Mouse (Mus musculus) limb, embryonic 14.5 days (tissue): ENCODE measurements around the gene Eif4e1b. TPM values are rescaled to one million over a fixed set of nuclear protein-coding genes. Genes with fewer than 3 reads are reported as not detected.

ENCODE experiments used
- ATAC-seq: fragments of 200-750 bp; cut with Nextera tagmentation; 2 replicates; pipeline ENCODE4 v1.8.0; 2017; ENCODE audit warnings: low read depth, moderate number of reproducible peaks, moderate TSS enrichment; ENCODE audit not compliant: low FRiP score
- DNase-seq: peaks from one replicate; pipeline ENCODE4 v3.0.0-alpha.2; 2015; ENCODE audit warnings: low spot score
- H3K27ac ChIP-seq: fragments of 300-500 bp; sonication (generic); replicated peaks from 2 replicates; pipeline ENCODE4 v1.5.1; 2014; ENCODE audit warnings: low read depth, mild to moderate bottlenecking, low read length, moderate library complexity, mixed read lengths
- H3K27me3 ChIP-seq: fragments of 300-500 bp; sonication (generic); 2 replicates; pipeline ENCODE4 v1.6.1; 2014; ENCODE audit warnings: low read length, mixed read lengths; ENCODE audit not compliant: control insufficient read depth, insufficient read depth
- H3K36me3 ChIP-seq: fragments of 300-500 bp; sonication (generic); 2 replicates; pipeline ENCODE4 v1.6.1; 2014; ENCODE audit warnings: mild to moderate bottlenecking, low read length, moderate library complexity, mixed read lengths; ENCODE audit not compliant: control insufficient read depth, insufficient read depth
- H3K4me1 ChIP-seq: fragments of 300-500 bp; sonication (generic); 2 replicates; pipeline ENCODE4 v1.6.1; 2014; ENCODE audit warnings: antibody characterized with exemption, low read length, mixed read lengths; ENCODE audit not compliant: control insufficient read depth, insufficient read depth
- H3K4me2 ChIP-seq: fragments of 300-500 bp; sonication (generic); replicated peaks from 2 replicates; pipeline ENCODE4 v1.6.1; 2014; ENCODE audit warnings: low read depth, mild to moderate bottlenecking, low read length, moderate library complexity; ENCODE audit not compliant: severe bottlenecking
- H3K4me3 ChIP-seq: fragments of 300-500 bp; sonication (generic); replicated peaks from 2 replicates; pipeline ENCODE4 v1.5.1; 2014; ENCODE audit warnings: low read length
- H3K9ac ChIP-seq: fragments of 300-500 bp; sonication (generic); 2 replicates; pipeline ENCODE4 v1.6.1; 2014; ENCODE audit warnings: mild to moderate bottlenecking, low read depth, low read length, moderate library complexity; ENCODE audit not compliant: severe bottlenecking
- H3K9me3 ChIP-seq: fragments of 300-500 bp; sonication (generic); 2 replicates; pipeline ENCODE4 v1.6.1; 2016; ENCODE audit warnings: low read length; ENCODE audit not compliant: control insufficient read depth
- POLR2A ChIP-seq: fragments of 200-500 bp; IDR thresholded peaks from 2 replicates; pipeline ENCODE4 v1.8.0; 2012; ENCODE audit warnings: inconsistent platforms, mild to moderate bottlenecking, moderate library complexity, borderline replicate concordance; ENCODE audit not compliant: insufficient read depth, insufficient read length; ENCODE audit errors: extremely low read depth
- WGBS: fragments of 180-500 bp; shearing (Covaris S2); extraction: QIAGEN DNeasy Blood & Tissue Kit; methylation state at CpG from one replicate; pipeline ENCODE4 v1.1.7; 2014; 5-methylcytosine and 5-hydroxymethylcytosine counted together
- polyA plus RNA-seq, 2 experiments: library from polyadenylated mRNA; depleted of rRNA in 1 of 2; stranded (reverse) in 1 of 2; unstranded in 1 of 2; fragments of >200 nt; fragmentation: Nextera tagmentation in 1 of 2; extraction: Ambion mirVana in 1 of 2; gene quantifications; 2 replicates each; pipeline versions ENCODE4 v1.2.1 to v1.2.3; 2012 to 2014

Eif4e1b gene
- polyA plus RNA-seq, 2 experiments: not detected

DNA sequence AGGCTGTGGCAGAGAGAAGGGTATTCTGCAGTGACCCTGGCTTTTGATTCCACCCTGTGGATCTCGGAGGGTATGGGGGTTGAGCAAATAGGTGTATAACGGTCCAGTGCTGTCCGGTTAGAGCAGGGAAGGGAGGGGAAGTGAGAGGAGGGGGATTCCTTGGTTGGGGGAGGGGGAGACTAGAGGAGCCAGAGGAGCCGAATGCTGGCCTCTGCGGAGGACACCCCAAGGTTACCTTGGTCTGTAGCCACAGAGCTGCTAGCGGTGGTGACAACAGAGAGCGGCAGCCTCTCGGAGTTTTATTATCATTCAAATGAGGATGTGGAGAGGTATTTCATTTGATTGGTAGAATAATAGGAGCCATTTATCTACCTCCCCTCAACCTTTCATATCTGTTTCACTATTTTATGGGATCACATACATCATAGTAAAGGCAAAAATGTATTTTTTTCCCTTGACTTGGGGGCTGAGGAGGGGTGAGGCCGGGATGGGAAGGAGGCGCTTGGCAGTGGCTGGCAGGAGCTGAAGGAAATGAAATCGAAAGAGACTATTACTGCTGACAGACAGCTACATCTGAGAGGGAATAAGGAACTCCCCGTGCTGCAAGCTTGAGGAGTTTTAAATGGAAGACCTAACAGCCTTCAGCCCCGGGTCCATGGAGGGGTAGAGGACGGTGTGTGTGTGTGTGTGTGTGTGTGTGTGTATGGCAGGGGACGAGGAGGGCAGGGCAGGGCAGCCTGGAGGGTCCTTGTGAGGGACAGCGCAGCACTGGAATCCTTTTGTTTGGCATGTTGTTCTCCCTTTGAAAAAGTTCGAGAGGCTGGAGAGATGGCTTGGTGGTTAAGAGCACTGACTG is 34.8 kb downstream of the Eif4e1b start:
- Histone ChIP-seq H3K4me3 (no peak overlapping the region), H3K36me3 (no peaks in the 10 kb centered on the region), H3K4me1 (no peaks in the 10 kb centered on the region), H3K9me3 (no peaks in the 10 kb centered on the region), H3K27ac (no peak overlapping the region), H3K27me3 (no peaks in the 10 kb centered on the region), H3K9ac (no peak overlapping the region), H3K4me2 (no peak overlapping the region)
- DNase-seq (no peak), ATAC-seq (no peak)
- WGBS: 33% methylated on average over 17 of the region's 17 CpGs
- no peak for TF ChIP-seq POLR2A

DNA sequence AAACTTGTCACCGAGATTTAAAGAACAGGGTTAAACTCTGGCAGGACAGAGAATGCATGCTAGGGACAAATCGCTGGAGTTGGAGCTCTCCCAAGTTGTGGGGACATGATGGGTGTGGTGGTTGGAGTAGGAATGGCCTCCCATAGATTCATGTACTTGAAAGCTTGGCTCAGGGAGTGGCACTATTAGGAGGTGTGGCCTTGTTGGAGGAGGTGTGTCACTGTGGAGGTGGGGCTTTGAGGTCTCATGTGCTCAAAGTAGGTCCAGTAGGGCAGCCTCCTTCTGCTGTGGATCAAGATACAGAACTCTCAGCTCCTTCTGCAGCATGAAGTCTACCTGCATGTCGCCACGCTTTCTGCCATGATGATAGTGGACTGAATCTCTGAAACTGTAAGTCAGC is 37.3 kb downstream of the Eif4e1b start:
- Histone ChIP-seq H3K4me2 (no peak overlapping the region), H3K9ac (no peak overlapping the region), H3K36me3 (no peaks in the 10 kb centered on the region), H3K4me3 (no peak overlapping the region), H3K27ac (no peak overlapping the region), H3K4me1 (peaks cover 6% of the 10 kb centered on the region; the same call in 1 of the 2 replicates), H3K27me3 (no peaks in the 10 kb centered on the region), H3K9me3 (no peaks in the 10 kb centered on the region)
- WGBS: 80% methylated on average over 4 of the region's 4 CpGs
- DNase-seq: no peak
- ATAC-seq: no peak
- TF ChIP-seq POLR2A: no peak

DNA sequence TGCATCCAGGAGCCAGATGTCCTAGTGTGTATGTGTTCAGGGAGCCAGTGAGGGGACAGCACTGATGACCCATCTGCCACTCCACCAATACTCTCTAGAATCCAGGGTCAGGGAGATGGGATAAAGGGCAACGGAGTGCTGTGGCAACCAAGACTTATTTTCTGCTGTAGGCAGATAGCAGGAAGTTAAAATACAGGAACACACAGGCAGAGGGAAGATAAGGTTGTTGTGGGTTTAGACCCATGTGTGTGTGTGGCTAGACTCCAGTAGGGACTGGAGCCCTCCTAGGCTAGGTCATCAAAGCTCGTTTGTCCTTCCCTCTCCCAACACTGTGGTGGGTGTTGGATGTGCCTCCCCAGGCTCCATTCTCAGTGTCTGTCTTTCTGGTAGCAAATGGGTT is 38.1 kb downstream of the Eif4e1b start:
- H3K4me2 ChIP-seq: no peak overlapping the region
- H3K9me3 ChIP-seq: no peaks in the 10 kb centered on the region
- WGBS: 93% methylated on average over 2 of the region's 2 CpGs
- DNase-seq (no peak), ATAC-seq (no peak)
- H3K9ac ChIP-seq: no peak overlapping the region
- H3K27ac ChIP-seq: no peak overlapping the region
- peaks cover 6% of the 10 kb centered on the region; the same call in 1 of the 2 replicates for H3K4me1 ChIP-seq
- no peaks in the 10 kb centered on the region for H3K36me3 ChIP-seq
- H3K4me3 ChIP-seq: no peak overlapping the region
- TF ChIP-seq POLR2A: no peak
- H3K27me3 ChIP-seq: no peaks in the 10 kb centered on the region

DNA sequence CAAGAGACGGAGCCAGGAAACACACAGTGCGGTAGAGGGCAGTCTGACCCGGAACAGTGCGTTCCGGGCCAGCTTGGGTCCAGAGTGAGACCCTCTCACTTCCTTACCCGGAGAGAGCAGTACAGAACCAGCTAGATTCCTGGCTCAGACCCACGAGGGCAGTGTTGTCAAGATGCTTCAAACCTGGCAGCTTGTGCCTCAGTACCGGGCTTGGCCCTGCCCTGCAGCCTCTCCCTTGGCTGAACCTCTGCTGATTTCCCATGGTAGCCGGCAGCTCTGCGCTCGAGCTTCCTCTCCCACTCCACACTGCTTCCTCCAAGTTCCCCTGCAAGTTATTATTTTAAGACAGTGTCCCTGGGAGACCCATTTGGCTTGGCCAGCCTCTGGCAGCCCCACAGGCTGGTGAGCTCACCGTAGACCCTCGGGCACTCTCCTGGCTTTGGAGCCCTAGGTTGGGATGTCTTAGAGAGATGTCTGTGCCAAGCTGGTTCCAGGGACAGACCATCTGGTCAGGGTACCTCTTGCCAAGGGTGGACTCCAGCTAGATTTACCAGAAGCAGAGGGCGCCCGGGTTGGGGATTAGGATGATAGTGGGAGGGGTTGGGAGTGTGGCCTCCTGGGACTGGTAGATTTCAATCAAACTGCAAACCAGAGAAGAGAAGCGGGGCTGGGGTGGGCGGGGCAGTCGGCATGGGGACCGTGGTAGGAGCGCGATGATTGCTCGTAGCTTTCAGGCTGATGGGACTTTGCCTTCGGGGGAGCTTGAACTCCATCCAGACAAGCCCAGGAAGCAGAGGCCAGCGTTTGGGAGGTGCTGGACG is 40.5 kb downstream of the Eif4e1b start:
- whole genome bisulfite sequencing: 17% methylated on average over 24 of the region's 25 CpGs
- TF ChIP-seq POLR2A: no peak
- H3K36me3 ChIP-seq: no peaks in the 10 kb centered on the region
- H3K27ac ChIP-seq: no peak overlapping the region
- H3K4me3 ChIP-seq: no peak overlapping the region
- H3K9me3 ChIP-seq: no peaks in the 10 kb centered on the region
- ATAC-seq (no peak; the same call in 1 of the 2 replicates), DNase-seq (no peak)
- peaks cover 6% of the 10 kb centered on the region; the same call in 1 of the 2 replicates for H3K4me1 ChIP-seq
- H3K9ac ChIP-seq: no peak overlapping the region
- H3K27me3 ChIP-seq: no peaks in the 10 kb centered on the region
- peak overlapping the region; percentile 25 for H3K4me2 ChIP-seq

DNA sequence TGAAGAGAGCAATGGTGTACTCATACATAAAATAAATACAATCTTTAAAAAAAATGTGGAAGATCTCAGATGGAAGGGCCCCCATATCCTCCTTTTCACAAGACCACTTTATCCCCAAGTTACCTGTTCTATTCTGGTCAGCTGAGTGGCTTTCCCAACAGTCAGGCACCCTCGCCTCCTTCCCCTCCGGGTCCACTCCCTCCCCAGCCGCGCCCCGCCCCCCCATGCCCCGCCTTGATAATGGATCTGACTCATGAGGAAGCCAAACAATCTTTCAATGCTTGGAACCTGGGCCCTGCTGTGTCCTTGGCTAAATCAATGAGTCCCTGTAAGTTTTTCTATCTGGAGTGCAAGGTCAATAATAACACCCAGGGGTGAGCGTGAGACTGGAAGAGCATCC is 44.2 kb downstream of the Eif4e1b start:
- peaks cover 6% of the 10 kb centered on the region; the same call in 1 of the 2 replicates for H3K4me1 ChIP-seq
- no peaks in the 10 kb centered on the region for H3K9me3 ChIP-seq
- H3K27ac ChIP-seq: no peak overlapping the region
- no peak for DNase-seq
- 65% methylated on average over 7 of the region's 7 CpGs for WGBS
- H3K4me2 ChIP-seq: no peak overlapping the region
- H3K27me3 ChIP-seq: no peaks in the 10 kb centered on the region
- TF ChIP-seq POLR2A: no peak
- no peak overlapping the region for H3K4me3 ChIP-seq
- ATAC-seq: no peak
- H3K9ac ChIP-seq: no peak overlapping the region
- no peaks in the 10 kb centered on the region for H3K36me3 ChIP-seq
